Mouse (Mus musculus) forebrain, postnatal 0 days (tissue): ENCODE results near the gene Gm42878. TPM values are rescaled to one million over a fixed set of nuclear protein-coding genes. Genes with fewer than 3 reads are reported as not detected.

ENCODE experiments used
- ATAC-seq: fragments of 200-750 bp; cut with Nextera tagmentation; 2 replicates; pipeline ENCODE4 v1.8.0; 2017; ENCODE audit warnings: mild to moderate bottlenecking, moderate library complexity
- DNase-seq: peaks from one replicate; pipeline ENCODE4 v3.0.0-alpha.2; 2015
- H3K27ac ChIP-seq: fragments of 300-500 bp; sonication (generic); 2 replicates; pipeline ENCODE4 v1.5.1; 2014; ENCODE audit warnings: low read depth, mild to moderate bottlenecking, antibody characterized with exemption, low read length, moderate library complexity, mixed read lengths
- H3K27me3 ChIP-seq: fragments of 300-500 bp; sonication (generic); 2 replicates; pipeline ENCODE4 v1.6.1; 2014; ENCODE audit warnings: mild to moderate bottlenecking, low read length, mixed read lengths; ENCODE audit not compliant: insufficient read depth
- H3K36me3 ChIP-seq: fragments of 300-500 bp; sonication (generic); 2 replicates; pipeline ENCODE4 v1.6.1; 2014; ENCODE audit warnings: mild to moderate bottlenecking, moderate library complexity; ENCODE audit not compliant: insufficient read depth
- H3K4me1 ChIP-seq: fragments of 300-500 bp; sonication (generic); 2 replicates; pipeline ENCODE4 v1.6.1; 2014; ENCODE audit warnings: antibody characterized with exemption; ENCODE audit not compliant: insufficient read depth
- H3K4me2 ChIP-seq: fragments of 300-500 bp; sonication (generic); 2 replicates; pipeline ENCODE4 v1.6.1; 2014; ENCODE audit warnings: low read depth, mild to moderate bottlenecking, moderate library complexity
- H3K4me3 ChIP-seq: fragments of 300-500 bp; sonication (generic); 2 replicates; pipeline ENCODE4 v1.5.1; 2014; ENCODE audit warnings: low read depth, low read length, mixed read lengths
- H3K9ac ChIP-seq: fragments of 300-500 bp; sonication (generic); 2 replicates; pipeline ENCODE4 v1.6.1; 2014; ENCODE audit warnings: mild to moderate bottlenecking
- H3K9me3 ChIP-seq: fragments of 300-500 bp; sonication (generic); 2 replicates; pipeline ENCODE4 v1.6.1; 2016; ENCODE audit warnings: low read length
- CTCF ChIP-seq: sonication (generic); IDR thresholded peaks from 2 replicates; pipeline ENCODE4 v1.5.1; 2016; ENCODE audit warnings: antibody characterized with exemption, control low read depth, low read depth
- WGBS: fragments of 180-500 bp; shearing (Covaris S2); extraction: QIAGEN DNeasy Blood & Tissue Kit; methylation state at CpG from one replicate; pipeline ENCODE4 v1.1.7; 2014; 5-methylcytosine and 5-hydroxymethylcytosine counted together
- polyA plus RNA-seq: library from polyadenylated mRNA; unstranded; fragments of >200 nt; fragmentation: Nextera tagmentation; extraction: Ambion mirVana; gene quantifications from 2 replicates; pipeline ENCODE4 v1.2.1, GENCODE M21; 2015
- total RNA-seq: library from RNA; depleted of rRNA; stranded (reverse); fragments of >200 nt; gene quantifications from 2 replicates; pipeline ENCODE4 v1.2.3, GENCODE M21; 2014

Gm42878 gene
- total and polyA plus RNA-seq, 2 experiments from 2014 or later = 0.24 TPM; not detected in 1

DNA sequence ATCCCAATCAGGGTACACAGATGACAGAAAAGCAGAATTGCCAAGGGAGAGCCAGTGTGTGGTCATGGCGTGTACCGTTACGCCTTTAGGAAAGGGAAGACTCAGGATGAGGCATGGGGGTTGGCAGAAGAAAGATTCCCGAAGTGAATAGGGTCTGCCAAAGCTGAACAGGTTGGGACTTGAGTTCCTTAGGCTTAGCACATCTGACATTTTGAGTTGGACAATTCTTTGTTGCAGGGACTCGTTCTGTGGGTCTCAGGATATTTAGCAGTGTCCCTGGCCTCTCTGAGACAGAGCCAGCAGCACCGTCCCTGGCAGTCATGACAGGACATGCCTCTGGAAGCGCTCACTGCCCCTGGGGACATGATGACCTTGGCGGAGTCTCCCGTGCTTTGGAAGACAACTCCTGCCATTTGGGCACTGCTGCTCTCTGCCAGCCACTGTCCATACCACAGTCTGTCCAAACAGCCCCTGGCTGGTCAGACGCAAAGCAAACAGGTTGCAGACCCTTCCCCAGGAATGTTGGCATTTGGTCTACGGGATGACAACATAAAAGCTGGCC is 31.7 kb upstream of the Gm42878 start:
- Histone ChIP-seq H3K27me3 (no peaks in the 10 kb centered on the region), H3K27ac (no peak overlapping the region), H3K36me3 (peaks cover 44% of the 10 kb centered on the region), H3K9me3 (no peaks in the 10 kb centered on the region), H3K4me1 (no peaks in the 10 kb centered on the region), H3K4me2 (no peak overlapping the region), H3K9ac (no peak overlapping the region), H3K4me3 (no peak overlapping the region)
- ATAC-seq = no peak
- no peak for DNase-seq
- WGBS = 91% methylated on average over 11 of the region's 11 CpGs
- no peak for TF ChIP-seq CTCF

DNA sequence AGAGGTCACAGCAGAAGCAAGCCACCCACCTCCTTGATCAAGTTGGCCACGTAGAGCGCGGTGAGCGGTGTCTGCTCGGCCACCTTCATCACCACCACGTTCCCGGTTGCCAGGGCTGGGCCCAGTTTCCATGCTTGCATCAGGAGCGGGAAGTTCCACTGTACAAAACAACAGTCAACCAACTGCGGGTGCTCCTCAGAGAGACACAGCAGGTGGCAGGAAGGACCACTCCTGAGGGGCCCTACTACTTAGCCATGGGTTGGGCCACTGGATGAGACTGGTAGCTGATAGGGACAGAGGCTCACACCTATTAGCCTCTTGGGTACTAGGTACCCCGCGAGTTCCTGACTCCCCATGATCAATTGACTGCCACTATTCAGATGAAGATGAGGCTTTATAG is 30.6 kb upstream of the Gm42878 start:
- no peak for TF ChIP-seq CTCF

DNA sequence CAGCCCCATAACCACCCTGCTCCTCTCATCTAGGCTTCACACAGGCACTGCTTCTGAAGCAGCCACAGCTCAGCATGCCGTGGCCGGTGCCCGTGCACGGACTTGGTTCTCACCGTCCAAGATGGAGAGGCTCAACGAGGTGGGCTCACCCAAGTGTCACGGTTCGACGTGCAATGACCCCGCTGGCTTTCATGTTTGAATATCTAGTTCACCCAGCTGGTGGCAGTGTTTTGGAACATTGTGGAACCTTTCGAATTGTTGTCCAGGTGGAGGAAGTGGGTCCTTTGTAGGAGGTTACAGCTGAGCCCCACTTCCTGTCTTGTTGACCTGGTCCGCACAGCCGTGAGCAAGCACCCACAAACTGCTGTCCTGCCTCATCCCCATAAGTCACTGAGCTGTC is 28.9 kb upstream of the Gm42878 start:
- no peak for TF ChIP-seq CTCF
- Histone ChIP-seq H3K36me3 (peaks cover 45% of the 10 kb centered on the region), H3K4me1 (no peaks in the 10 kb centered on the region), H3K4me3 (no peak overlapping the region), H3K27ac (no peak overlapping the region), H3K9me3 (no peaks in the 10 kb centered on the region), H3K27me3 (no peaks in the 10 kb centered on the region), H3K9ac (no peak overlapping the region), H3K4me2 (no peak overlapping the region)
- ATAC-seq (no peak), DNase-seq (no peak)
- 91% methylated on average over 13 of the region's 13 CpGs for WGBS

More for the DNA sequence above, 30.6 kb upstream of the Gm42878 start:
- no peak for ATAC-seq
- no peak overlapping the region for H3K9ac ChIP-seq
- H3K9me3 ChIP-seq = no peaks in the 10 kb centered on the region
- DNase-seq = no peak
- no peak overlapping the region for H3K27ac ChIP-seq
- H3K27me3 ChIP-seq = no peaks in the 10 kb centered on the region
- peaks cover 45% of the 10 kb centered on the region for H3K36me3 ChIP-seq
- no peak overlapping the region for H3K4me2 ChIP-seq
- WGBS = 94% methylated on average over 11 of the region's 11 CpGs
- H3K4me3 ChIP-seq = no peak overlapping the region
- no peaks in the 10 kb centered on the region for H3K4me1 ChIP-seq

DNA sequence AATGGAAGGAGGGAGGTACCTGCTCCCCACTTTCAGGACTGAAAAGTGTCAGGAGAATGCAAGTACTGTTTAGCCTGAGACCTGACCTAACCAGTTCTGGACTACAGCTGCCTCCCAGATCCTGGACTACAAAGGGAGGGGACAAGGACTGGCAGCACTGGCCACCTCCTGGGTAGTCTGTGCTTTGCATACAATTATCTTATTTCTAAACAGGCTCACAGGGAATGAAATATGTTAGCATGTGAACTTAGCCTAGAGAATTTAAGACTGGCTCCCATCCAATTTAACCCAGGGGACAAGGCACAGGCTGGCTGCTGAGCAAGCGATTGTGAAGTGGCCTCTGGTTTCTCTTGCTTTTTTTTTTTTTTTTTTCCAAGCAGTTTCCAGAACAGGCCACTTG is 25.5 kb upstream of the Gm42878 start:
- ATAC-seq = no peak
- 86% methylated on average over 1 of the region's 1 CpGs for WGBS
- Histone ChIP-seq H3K4me1 (no peaks in the 10 kb centered on the region), H3K36me3 (peaks cover 43% of the 10 kb centered on the region), H3K9me3 (no peaks in the 10 kb centered on the region), H3K27me3 (no peaks in the 10 kb centered on the region), H3K4me3 (no peak overlapping the region), H3K9ac (no peak overlapping the region), H3K4me2 (no peak overlapping the region), H3K27ac (no peak overlapping the region)
- DNase-seq = no peak
- no peak for TF ChIP-seq CTCF

DNA sequence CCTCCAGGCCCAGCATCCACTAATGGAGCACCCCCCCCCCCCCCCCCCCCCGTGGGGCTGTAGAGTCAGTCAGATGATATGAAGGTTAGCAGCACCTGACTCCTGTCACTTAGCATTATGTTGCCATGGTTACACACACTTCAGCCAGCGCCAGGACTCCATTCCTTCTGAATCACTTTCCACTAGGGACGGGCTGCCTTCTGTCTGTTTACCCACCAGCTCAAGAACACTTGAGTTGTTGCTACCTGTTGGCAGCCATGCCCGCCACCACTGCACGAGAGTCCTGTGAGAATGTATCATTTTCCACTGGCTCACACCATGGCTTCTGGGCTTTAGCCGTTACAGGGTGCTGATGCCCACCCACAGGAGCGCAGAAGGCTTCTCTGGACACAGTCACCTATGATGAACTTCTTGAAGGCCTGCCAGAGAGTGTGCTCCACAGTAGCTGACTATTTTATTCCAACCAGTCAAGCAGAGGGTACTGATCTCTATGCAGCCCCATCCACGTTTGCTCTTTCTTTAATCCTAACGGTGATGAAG is 24.7 kb upstream of the Gm42878 start:
- Histone ChIP-seq H3K27ac (no peak overlapping the region), H3K27me3 (no peaks in the 10 kb centered on the region), H3K4me1 (no peaks in the 10 kb centered on the region), H3K36me3 (peaks cover 37% of the 10 kb centered on the region), H3K9ac (no peak overlapping the region), H3K4me2 (no peak overlapping the region), H3K4me3 (no peak overlapping the region), H3K9me3 (no peaks in the 10 kb centered on the region)
- ATAC-seq (no peak), DNase-seq (no peak)
- no peak for TF ChIP-seq CTCF
- 75% methylated on average over 8 of the region's 9 CpGs for WGBS

DNA sequence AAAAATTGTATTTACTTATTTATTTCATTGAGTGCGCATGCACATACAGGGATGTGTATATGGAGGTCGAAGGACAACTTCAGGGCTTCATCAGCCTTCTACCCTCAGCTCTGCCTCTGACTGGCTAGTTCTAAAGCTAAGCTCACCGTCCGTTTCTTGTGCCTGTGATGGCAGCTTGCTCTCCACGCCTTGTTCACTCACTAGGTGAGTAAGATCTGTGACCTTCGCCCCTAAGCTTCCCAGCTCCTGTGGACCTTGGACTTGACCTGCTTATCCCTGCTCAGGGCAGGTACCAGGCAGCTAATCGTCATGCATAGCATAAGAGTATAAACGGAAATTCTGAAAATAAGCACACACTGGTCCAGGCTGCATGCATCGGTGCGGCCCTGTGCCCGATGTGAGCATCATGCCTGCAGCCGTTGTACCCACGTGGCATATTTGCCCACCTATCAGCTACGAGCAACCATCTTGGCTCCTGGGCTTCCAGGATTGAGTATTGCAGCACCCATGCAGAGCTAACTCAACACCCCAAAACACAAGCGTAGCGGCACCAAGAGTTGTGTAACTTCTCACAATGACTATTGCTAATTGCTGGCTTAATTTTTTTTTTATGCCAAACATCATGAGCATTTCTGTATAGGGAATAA is 20.9 kb upstream of the Gm42878 start:
- no peak overlapping the region for H3K9ac ChIP-seq
- DNase-seq = no peak
- H3K27me3 ChIP-seq = no peaks in the 10 kb centered on the region
- H3K4me2 ChIP-seq = no peak overlapping the region
- H3K9me3 ChIP-seq = no peaks in the 10 kb centered on the region
- no peak overlapping the region for H3K27ac ChIP-seq
- H3K36me3 ChIP-seq = peaks cover 24% of the 10 kb centered on the region
- WGBS = 91% methylated on average over 16 of the region's 16 CpGs
- no peak overlapping the region for H3K4me3 ChIP-seq
- H3K4me1 ChIP-seq = no peaks in the 10 kb centered on the region
- no peak for TF ChIP-seq CTCF
- no peak for ATAC-seq

DNA sequence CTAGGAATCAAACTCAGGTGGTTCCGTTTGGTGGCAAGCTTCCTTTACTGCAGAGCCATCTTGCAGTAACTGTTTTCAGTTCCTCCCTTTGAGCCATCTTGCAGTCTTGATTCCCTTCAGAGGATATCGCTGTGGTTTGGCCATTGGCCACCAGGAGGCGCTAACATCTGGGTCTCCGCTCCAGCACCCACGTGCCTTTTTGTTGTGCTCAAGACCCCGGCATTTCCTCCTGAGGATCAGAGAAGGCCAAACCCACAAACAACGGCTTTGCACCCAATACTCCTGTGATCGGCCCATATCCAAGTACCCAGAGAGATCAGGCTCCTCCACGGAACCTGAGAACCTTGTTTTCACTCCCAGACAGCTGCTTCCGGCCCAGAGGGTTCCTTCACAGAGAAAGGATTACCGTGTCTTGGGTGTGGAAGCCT is 19.2 kb upstream of the Gm42878 start:
- WGBS = 13% methylated on average over 11 of the region's 11 CpGs
- DNase-seq (peak; percentile 84), ATAC-seq (peak; percentile 74)
- TF ChIP-seq CTCF = peak; percentile 82
- H3K4me3 ChIP-seq = no peak overlapping the region
- no peaks in the 10 kb centered on the region for H3K9me3 ChIP-seq
- no peak overlapping the region for H3K9ac ChIP-seq
- peak overlapping the region; percentile 21; the same call in 1 of the 2 replicates for H3K4me2 ChIP-seq
- peaks cover 13% of the 10 kb centered on the region; the same call in 1 of the 2 replicates for H3K36me3 ChIP-seq
- no peaks in the 10 kb centered on the region for H3K27me3 ChIP-seq
- H3K4me1 ChIP-seq = no peaks in the 10 kb centered on the region
- no peak overlapping the region for H3K27ac ChIP-seq
